Mouse (Mus musculus) MEL (cell line): ENCODE results near the gene Lsm2.

Experiments used
- CTCF ChIP-seq, 3 experiments: IDR thresholded peaks in 2 of 3; conservative IDR thresholded peaks in 1 of 3; 2 replicates each; pipeline ENCODE4 v1.5.1; 2011 to 2012; ENCODE audit warnings: low read length in 3 of 3, low read depth in 2 of 3, mild to moderate bottlenecking in 2 of 3, improper control_type of control experiment in 1 of 3, inconsistent platforms in 1 of 3, mixed read lengths in 1 of 3, moderate library complexity in 1 of 3; ENCODE audit not compliant: control insufficient read depth in 1 of 3, insufficient read depth in 1 of 3, poor library complexity in 1 of 3, severe bottlenecking in 1 of 3
- GATA1 ChIP-seq: IDR thresholded peaks from 2 replicates; pipeline ENCODE4 v1.6.1; 2011; ENCODE audit warnings: low read depth, low read length, improper control_type of control experiment
- NRF1 ChIP-seq: IDR thresholded peaks from 2 replicates; pipeline ENCODE4 v1.6.1; 2014; ENCODE audit warnings: low read depth, mild to moderate bottlenecking, inconsistent platforms, low read length, improper control_type of control experiment, moderate library complexity; ENCODE audit not compliant: poor library complexity, insufficient read depth, severe bottlenecking
- POLR2A ChIP-seq, 2 experiments: IDR thresholded peaks; 2 replicates each; pipeline ENCODE4 v1.6.1; 2011 to 2012; ENCODE audit warnings: low read length in 2 of 2, mild to moderate bottlenecking in 2 of 2, control low read depth in 1 of 2, improper control_type of control experiment in 1 of 2, low read depth in 1 of 2, moderate library complexity in 1 of 2; ENCODE audit not compliant: control insufficient read depth in 1 of 2, insufficient read depth in 1 of 2, poor library complexity in 1 of 2
- TBP ChIP-seq: IDR thresholded peaks from 2 replicates; pipeline ENCODE4 v1.8.0; 2011; ENCODE audit warnings: low read depth, low read length, improper control_type of control experiment
- USF1 ChIP-seq: IDR thresholded peaks from 2 replicates; pipeline ENCODE4 v1.6.1; 2014; ENCODE audit warnings: low read depth, mild to moderate bottlenecking, inconsistent platforms, low read length, improper control_type of control experiment, moderate library complexity

GRCm38 (mm10) chr17:35001452-35002152 is 19.9 kb downstream of the Lsm2 start:
- TF ChIP-seq CTCF (IDR thresholded peaks at IDR 0.05 in 2 of 3, conservative IDR thresholded peaks at IDR 0.05 in 1 of 3; ENCODE audit: control insufficient read depth in 1 of 3, insufficient read depth in 1 of 3, low read depth in 2 of 3, low read length in 3 of 3, poor library complexity in 1 of 3, severe bottlenecking in 1 of 3) (no peak), USF1 (no peak), GATA1 (no peak), POLR2A (IDR thresholded peaks at IDR 0.05; ENCODE audit: control insufficient read depth in 1 of 2, insufficient read depth in 1 of 2, low read depth in 1 of 2, low read length in 2 of 2, poor library complexity in 1 of 2) (peak in 1 of 2 experiments; percentile 50; a peak in 1 of 4 replicates), NRF1 (no peak), TBP (peak; percentile 48; the same call in 1 of the 2 replicates)
